Mouse (Mus musculus): ENCODE results near the gene Scnn1b.

Gene Scnn1b

DNA sequence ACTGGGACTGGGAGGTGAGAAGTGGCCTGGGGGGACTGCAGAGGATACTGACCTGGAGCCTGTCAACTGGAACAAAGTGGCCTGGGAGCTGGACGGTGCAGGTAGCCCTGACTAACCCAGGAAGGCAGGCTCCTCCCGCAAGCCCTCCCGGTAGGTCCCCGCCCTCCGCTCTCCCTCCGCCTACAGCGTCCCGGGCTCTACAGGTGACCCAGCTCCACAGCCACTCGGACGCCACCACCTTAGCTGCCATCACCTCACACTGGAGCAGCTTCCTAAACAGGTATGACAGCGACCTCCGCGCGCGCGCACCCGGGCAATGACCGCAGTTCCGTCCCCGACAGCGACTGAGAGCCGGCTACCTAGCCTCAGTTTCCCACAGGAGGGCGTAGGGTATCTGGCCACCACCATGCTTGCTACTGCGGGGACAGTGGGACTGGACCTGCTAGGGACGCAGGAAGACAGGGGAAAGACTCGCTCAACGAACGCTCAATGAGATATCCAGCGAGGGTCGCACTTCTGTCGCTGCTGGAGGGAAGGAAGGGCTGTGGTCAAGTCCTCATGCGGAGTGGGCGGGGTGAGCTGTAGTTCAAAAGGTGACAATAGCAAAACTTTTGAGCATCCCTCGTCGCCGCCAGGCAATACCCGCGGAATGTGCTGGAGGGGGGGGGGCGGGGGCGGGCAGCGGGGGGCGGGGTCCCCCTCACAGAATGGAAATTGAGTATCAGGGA lies at the start of gene Scnn1b:
TSS of gene Scnn1b (plus strand) at position 181 of the 728 bp plus-strand sequence.
- DNase-seq (ENCODE audit: low spot score): no peak

DNA sequence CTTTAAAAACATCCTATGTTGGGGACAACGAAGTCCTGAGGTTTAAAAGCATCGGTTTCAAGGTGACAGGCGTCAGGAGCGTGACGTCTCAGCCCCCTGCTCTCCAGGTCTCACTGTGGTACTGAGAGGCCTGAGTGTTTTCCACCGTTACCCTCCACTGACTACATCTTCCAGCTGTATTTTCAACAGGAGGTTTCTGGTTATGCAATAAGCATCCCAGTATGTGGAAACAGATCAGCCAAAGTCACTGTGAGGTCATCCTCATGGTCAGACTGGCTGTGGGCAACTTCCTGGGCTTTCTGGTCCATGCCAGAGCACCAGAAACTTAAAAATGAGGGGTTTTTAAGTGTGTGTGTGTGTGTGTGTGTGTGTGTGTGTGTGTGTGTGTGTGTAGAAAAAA lies 43.2 kb upstream of the Scnn1b start:
- DNase-seq (ENCODE audit: low spot score): no peak

DNA sequence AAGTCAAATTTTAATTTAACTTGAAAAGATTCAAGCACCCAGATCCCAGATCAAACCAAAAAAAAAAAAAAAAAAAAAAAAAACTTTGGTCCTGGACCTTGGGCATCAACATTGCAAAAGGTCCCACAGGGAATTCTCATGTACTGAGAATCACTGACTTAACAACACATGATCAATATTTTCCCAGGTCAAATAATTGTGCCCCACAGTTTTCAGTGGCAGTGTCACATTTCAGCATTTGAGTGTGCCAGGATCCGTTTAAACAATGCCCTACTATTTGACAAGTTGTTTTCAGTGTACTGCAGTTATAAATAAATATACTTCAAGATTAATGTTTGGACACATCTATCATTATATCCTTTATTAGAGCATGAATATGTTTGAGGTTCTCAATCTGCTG lies 36.4 kb upstream of the Scnn1b start:
- no peak for DNase-seq (ENCODE audit: low spot score)

DNA sequence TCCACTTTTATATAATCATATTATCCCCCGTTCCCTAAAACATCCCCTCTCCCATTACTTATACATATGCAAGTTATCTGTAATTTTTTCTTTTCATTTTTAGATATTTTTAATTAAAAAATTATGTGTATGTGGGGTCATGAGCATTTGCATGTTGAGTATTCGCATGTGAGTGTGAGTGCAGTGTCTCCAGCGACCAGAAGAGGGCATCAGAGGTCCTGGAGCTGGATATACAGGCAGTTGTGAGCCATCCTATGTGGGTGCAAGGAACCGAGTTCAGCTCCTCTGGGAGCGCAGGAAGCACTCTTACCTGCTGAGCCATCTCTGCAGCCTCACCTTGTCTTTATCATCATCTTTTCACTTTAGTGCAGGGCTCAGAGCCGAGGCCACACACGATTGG lies 29.4 kb upstream of the Scnn1b start:
- DNase-seq (ENCODE audit: low spot score): no peak

DNA sequence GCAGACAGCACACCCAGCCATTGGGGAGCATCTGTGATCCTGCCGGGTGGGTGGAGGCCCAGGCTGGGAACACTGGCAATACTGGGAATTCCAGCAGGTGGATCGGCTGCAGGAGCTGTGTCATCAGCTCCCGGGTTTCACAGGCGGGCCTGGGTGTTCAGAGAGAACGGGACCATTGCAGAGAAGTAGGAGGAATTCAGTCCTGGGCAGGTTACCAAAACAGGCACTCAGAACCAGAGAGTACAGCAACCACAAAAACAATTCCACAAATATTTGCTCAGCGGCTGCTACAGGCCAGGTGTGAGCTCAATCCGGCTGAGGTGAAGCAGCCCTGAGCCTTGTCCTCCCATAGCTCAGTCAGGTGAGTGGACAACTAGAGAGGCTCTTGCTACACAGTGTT lies 28.0 kb upstream of the Scnn1b start:
- no peak for DNase-seq (ENCODE audit: low spot score)

DNA sequence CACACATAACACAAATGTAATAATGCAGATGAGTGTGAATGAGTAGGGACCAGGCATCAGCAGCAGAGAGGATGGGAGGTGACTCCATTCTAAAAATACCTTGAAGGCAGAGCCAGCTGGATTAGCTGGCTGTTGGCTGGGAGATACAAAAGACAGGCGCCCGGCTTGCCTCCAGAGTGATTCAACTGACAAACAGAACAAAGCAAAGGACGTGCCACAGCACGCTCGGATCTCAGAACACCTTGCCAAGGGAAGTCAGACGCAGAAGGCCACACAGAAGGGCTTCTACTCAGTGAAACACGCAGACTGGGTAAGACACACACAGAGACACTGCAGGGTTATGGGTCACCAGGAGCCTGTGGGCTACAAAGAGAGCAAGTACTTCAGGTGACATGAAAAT lies 24.0 kb upstream of the Scnn1b start:
- no peak for DNase-seq (ENCODE audit: low spot score)

DNA sequence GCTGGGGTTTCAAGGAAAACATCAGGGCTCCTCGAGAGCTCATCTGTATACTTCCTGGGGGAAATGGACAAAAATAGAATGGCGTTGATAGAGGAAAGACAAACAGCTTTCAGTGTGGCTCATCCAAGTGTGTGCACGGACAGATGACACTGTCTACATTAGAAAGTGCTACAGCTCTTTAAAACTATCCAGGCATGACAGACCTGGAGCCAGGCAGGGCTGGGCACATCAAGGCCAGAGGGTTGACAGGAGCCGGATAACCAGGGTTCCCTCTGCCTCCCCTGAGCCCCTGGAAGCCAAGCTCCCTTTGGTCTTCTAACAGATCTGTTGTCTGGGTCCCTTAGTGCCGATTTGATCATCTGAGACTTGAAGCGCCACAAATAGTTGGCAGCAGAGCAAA lies 22.6 kb upstream of the Scnn1b start:
- no peak for DNase-seq (ENCODE audit: low spot score)

DNA sequence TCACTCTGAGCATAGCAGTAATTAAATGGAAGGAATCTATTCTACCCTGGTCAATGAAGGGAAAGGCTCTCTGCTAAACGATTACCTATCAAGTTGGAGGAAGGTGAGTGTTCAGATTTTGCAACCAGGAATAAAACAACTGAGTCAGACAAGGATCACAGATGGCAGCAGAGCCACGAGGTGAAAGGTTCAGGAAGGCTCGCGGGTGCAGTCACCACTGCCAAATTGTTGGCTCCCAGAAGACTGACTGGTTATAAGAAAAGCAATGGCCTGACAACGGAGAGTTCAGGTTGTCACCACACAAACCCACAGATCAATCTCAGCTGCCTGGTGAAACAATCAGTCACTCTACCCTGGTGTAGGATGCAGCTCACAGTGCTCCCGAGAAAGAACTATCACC lies 18.9 kb upstream of the Scnn1b start:
- no peak for DNase-seq (ENCODE audit: low spot score)

DNA sequence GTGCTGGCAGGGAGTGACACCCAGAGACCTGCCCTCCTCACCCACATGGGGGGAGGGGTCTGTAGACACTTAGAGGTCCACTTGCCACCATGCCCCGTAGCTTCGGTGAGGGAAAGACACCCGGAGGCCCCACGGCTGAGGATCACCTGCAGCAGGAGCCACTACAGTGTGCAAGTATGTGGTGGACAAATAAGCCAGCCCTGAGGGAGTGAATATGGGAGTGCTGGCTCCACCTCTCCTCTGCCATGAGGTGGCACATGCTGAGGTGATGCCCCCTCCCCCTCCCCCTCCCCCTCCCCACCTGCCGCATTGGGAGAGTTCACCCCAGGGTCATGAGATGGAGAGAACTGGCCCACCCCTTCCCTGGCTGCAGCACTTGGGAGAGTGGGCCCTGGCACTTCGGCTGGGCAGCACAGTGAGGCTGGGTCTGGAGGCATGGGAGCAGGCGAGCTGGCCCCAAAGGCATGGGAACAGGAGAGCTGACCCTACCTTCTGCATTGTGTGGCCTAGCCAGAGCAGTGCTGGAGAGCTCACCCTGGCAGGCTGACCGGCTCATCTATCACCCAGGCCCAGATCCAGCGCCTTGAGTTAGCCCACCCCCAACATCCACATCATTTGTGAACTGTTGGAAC lies 16.2 kb upstream of the Scnn1b start:
- no peak for DNase-seq (ENCODE audit: low spot score)

DNA sequence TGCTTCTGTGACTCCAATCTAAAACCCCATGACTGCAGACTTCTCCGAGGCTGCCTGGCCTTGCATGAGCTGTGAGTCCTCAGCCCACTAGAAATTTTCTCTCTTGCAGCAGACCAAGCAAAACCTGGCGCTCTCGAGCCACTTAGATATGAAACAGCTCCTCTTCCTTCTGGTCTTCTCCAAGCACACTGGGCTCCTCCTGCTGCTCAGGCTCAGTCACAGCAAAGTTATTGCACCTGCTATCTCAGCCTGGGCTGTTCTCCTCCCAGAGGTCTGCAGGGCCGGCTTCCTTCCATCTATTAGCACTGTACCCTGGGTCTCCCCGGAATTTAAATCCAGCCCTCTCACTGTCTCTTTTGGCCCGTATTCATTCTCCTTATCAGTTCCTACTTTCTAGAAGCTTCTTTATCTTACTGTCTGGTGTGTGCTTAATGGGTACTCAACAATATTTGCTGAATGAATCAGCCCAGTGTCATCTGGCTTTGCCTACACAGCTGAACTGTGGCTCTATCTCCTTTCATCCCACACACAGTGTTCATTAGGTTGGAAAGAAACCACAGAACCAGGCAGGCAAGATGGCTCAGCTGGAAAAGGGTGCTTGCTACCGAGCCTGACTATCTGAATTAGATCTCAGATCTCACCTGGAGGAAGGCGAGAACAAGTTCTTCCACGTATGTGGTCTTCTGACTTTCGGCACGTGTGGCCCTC lies 7.5 kb upstream of the Scnn1b start:
- no peak for DNase-seq (ENCODE audit: low spot score)

DNA sequence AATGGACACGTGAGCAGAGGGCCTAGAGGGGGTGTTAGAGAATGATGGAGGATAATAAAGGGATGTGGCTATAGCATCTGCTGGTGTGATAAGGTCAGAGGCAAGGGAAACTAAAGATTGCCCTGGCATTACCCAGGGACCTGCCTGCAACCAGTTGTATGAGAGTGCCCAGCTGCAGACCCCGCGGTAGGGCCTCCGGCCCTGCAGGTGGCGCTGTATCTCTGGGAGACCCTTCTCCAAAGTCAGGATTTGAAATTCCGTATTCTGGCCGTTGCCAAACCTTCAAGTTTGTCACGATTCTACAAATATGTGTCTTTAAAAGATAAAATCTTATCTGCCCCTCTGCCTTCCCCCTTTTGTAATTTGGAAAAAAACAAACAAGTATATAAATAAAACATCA lies 5.9 kb upstream of the Scnn1b start:
- no peak for DNase-seq (ENCODE audit: low spot score)

DNA sequence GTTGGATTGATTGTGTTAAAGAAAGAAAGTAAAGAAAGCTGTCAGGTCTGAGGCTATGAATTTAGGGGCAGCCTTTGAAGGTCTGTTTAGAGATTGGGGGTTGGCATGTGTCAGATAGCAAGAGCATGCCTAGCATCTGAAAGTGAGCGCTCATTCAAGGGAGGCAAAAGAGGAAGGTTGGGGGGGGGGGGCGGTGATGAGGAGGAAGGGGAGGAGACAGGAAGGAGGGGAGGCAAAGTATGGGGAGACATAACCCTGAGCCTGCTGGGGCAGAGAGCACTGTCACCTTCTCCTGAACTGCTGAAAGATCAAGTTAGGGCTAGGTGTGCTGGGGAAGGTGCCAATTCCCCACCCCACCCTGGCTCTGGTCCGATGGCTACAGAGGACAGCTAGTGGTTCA lies 6.8 kb downstream of the Scnn1b start:
- DNase-seq (ENCODE audit: low spot score): no peak

DNA sequence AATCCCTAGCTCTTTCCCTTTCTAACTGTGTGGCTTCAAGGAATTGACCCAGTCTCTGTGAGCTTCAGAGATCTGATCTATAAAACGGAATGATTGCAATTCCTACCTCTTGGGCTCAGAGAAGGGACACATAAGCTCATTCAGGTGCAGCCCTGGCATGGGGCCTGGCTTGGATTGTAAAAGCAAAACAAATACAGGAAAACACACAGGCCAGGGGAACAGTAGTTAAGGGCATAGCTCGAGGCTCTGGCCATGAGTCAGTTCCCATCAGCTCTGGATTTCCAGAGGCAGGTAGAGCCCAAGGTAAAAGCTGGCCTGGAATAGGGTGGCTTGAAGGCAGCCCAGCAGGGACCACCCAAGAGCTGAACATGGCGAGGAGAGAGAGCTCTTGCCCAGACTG lies 9.2 kb downstream of the Scnn1b start:
- no peak for DNase-seq (ENCODE audit: low spot score)

DNA sequence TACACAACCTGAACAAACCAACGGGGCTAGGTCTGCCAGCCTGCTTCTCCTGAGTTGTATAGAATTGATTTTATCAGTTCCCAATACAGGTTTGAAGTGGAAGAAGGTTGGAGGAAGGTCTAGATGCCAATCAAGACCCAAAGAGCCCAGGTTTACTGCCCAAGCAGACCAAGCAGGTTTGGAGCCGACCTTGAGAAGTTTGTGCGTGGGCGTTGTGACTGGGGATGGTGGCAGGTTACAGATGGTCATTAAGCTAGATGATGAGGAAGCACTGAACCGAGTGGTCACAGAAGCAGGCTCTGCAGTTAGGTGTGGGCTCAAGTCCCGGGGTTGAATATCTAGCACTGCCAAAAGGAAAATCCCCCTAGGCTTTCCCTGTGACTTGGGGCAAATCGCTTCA lies 9.9 kb downstream of the Scnn1b start:
- no peak for DNase-seq (ENCODE audit: low spot score)

DNA sequence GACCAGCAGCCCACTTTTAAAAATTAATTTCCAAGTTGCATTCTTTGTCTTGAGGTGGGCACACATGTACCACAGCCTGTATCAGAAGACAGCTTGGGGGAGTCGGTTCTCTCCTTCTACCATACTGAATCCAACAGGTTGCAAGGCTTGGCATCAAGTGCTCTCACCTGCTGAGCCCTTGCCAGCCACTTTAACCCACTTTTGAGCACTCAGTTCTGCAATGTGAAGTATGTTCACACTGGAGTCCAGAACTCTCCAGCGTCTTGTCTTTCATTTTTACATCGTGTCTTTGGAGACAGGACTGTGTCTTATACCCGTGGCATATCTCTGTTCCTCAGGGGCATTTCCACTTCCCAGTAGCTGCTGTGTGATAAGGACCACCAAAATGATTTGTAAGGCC lies 15.4 kb downstream of the Scnn1b start:
- DNase-seq (ENCODE audit: low spot score): no peak

DNA sequence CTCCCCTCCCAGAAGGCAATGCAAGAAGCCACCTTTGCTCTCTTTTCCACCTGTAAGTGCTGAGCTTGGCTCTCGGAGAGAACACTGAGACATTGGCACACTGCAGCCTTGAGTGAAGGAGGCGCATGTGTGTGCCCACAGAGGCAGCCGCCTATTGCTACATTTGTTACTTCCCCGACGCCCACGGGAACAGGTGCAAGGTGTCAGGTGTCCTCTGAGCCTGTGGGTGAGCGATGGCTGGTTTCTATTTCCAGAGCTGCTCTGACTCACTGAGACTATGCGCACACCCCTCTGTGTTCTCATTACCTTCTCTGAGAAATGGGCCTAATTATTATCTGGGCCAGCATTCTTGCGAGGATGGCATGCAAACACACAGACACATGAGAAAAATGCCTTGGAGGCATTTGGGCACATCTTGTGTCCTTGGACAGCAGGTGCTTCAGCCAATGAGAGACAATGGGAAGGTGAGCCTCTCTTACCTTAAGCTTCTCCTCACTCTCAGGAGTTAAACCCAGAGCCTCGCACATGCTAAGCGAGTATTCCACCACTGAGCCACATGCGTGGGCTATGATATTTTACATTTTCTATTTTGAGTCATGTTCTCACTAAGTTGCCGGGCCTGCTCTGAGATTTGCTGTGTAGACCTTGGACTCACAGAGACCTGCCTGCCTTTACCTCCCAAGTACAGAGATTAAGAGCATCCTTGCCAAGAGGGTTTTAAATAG lies 26.0 kb downstream of the Scnn1b start:
- no peak for DNase-seq (ENCODE audit: low spot score)

DNA sequence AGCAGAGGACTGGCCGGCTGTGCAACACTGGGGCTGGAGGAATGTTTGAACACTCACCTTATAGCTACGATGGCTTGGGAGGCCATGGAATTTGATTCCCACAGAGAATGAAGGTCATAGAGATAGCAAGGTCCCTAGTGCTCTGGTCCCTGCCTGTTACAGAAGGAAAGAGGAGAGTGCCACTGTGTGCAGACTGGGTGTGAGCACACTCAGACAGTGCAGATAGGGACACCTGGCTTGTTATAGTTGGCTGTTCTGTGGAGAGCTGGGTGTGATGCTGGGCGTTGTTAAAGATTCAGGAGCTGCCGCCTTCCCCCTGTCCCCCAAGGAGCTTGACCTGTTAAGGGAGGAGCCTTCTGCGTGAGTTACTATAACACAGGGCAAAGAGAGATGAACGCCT lies 31.9 kb downstream of the Scnn1b start:
- no peak for DNase-seq (ENCODE audit: low spot score)

DNA sequence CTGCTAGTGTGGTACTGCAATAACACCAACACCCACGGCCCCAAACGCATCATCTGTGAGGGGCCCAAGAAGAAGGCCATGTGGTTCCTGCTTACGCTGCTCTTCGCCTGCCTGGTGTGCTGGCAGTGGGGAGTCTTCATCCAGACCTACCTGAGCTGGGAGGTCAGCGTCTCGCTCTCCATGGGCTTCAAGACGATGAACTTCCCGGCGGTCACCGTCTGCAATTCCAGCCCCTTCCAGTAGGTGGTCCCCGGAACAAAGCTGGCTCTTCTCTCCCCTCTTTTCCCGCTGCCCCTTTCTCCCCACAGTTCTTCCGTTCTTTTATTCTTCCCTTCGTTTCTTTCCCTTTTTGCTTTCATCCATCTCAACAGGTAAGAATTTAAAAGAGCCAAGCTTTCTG lies 34.5 kb downstream of the Scnn1b start:
- DNase-seq (ENCODE audit: low spot score): peak; percentile 16

DNA sequence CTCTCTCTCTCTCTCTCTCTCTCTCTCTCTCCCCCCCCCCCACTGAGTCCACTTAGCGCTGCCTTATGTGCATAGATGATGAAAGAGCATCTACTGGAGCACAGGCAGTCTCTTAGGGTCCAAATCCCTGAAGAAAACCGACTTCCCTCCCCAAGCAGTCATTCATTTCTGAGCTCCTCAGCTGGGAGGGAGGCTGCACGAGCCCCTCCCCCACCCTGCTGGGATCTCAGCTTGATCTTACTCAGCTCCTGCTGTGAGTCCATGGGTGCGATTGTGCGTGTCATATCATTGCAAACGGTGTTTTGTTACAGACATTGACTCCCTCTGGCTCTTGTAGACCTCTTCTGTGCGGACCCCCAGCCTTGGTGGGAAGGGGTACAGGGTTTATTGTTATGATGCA lies 35.1 kb downstream of the Scnn1b start:
- DNase-seq (ENCODE audit: low spot score): no peak

DNA sequence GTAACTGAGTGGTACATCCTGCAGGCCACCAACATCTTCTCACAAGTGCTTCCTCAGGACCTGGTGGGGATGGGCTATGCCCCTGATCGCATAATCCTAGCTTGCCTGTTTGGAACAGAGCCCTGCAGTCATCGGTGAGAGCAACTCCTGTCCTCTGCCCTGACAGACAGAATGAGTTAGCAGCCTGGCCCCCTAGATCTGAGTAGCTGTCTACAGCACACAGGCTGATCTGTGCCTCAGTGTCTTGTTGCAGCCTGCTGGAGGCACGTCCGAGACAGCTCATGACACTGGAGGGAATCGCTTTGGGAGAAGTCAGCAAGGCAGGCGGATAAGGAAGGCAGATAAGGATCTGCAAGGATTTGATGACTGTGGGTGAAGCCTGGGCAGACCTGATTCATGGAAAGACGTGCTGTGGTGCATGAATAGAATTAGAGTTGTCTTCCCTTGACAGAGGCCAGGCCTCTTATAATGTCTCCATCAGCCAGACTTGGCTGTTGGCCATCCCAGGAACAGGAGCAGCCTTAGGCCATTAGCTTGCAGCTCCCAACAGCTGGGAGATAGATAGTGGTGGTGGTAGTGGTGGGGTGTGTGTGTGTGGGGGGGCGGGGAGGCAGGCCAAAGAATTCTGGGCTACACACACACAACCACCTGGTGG lies 38.0 kb downstream of the Scnn1b start:
- no peak for DNase-seq (ENCODE audit: low spot score)

DNA sequence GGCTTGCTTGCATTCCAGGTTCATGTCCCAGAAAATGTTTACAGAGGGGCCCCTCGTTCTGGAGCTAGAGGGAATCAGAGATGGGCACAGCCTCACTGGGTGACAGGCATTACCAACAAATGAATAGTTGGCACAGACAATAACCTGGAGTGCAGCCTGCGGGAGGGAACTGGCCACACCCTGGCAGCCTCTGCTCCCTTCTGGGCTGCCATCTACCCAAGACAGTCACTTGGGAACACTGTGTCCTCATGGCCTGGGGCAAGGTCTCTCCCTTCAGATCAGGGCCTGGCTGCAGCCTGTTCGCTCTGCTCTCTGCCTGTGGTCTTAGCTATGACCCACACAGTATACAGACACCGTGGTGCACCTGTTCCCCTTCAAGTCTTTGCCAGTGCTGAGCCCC lies 42.0 kb downstream of the Scnn1b start:
- no peak for DNase-seq (ENCODE audit: low spot score)

DNA sequence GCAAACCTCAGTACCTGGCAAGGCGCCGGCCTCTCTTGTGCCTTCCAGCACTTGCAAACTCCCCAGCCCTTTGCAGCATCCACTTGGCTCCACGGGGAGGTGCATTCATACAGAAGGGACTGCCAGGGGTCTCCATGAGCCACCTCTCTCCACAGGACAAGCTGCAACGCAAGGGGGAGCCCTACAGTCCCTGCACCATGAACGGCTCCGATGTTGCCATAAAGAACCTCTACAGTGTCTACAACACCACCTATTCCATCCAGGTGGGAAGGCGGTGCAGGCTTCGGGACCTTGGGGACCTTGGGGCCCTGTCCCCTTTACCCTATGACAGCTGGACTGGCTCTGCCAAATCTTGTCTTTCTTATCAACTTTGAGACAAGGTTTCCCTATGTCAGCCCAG lies 47.4 kb downstream of the Scnn1b start:
- no peak for DNase-seq (ENCODE audit: low spot score)

All from c-Kit-positive CD71-positive TER-119-positive erythroid progenitor cells, embryonic 14.5 days (primary cell).